Mouse (Mus musculus): ENCODE data around the gene Fkbp15. TPM values are rescaled to one million over a fixed set of nuclear protein-coding genes. Genes with fewer than 3 reads are reported as not detected.
A peak's percentile ranks its signal among the peaks of the same experiment; 100 is the strongest.

Gene Fkbp15
- polyA plus RNA-seq, 1 experiment: 32.2 TPM

DNA sequence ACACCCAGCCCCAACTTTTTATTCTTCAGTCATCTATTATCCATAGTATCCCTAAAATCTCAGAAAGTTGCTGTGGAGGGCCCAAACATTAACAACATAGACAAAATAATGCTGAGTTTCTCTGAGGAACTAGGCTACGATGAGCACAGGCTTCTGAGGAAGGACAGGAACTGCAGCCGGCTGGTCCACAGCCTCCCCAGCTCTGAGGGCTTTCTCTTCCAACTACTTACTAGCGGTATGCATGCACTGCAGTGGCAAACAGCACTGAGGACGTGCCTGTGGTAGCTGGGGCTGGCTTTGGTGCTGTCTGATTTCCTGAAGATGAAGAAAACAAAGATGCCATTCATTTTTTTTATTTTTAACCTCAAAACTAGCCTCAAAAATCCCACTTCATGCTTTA lies 14.5 kb downstream of the Fkbp15 start:
- no peak for TF ChIP-seq POLR2A (IDR thresholded peaks at IDR 0.05; ENCODE audit: low read depth, low read length)
- no peak for TF ChIP-seq CTCF (conservative IDR thresholded peaks at IDR 0.05; ENCODE audit: insufficient read depth, insufficient read length, low read depth, low read length)

GRCm38 (mm10) chr4:62344000-62344399 lies 16.3 kb downstream of the Fkbp15 start:
- 100% methylated on average over 1 of the region's 1 CpGs for WGBS
- H3K36me3 ChIP-seq (ENCODE audit: control insufficient read depth, insufficient read depth, low read length): peaks cover 11% of the 10 kb centered on the region
- peak; percentile 43 for DNase-seq
- no peaks in the 10 kb centered on the region for H3K4me1 ChIP-seq (ENCODE audit: control insufficient read depth, insufficient read depth, low read length)
- H3K4me3 ChIP-seq (ENCODE audit: insufficient read depth, low read depth, low read length): no peak overlapping the region
- TF ChIP-seq CTCF (conservative IDR thresholded peaks at IDR 0.05; ENCODE audit: insufficient read depth, insufficient read length, low read depth, low read length) (no peak), POLR2A (IDR thresholded peaks at IDR 0.05; ENCODE audit: low read depth, low read length) (no peak)
- no peaks in the 10 kb centered on the region for H3K27me3 ChIP-seq (replicated peaks; ENCODE audit: control insufficient read depth, insufficient read depth, low read length)
- no peak overlapping the region for H3K27ac ChIP-seq (ENCODE audit: insufficient read depth, low read depth, low read length)

More for the DNA sequence above, 14.5 kb downstream of the Fkbp15 start:
- H3K36me3 ChIP-seq (ENCODE audit: control insufficient read depth, insufficient read depth, low read length): peaks cover 9% of the 10 kb centered on the region
- WGBS: 66% methylated on average over 4 of the region's 4 CpGs
- H3K4me3 ChIP-seq (ENCODE audit: insufficient read depth, low read depth, low read length): no peak overlapping the region
- H3K4me1 ChIP-seq (ENCODE audit: control insufficient read depth, insufficient read depth, low read length): no peaks in the 10 kb centered on the region
- DNase-seq: no peak
- no peaks in the 10 kb centered on the region for H3K27me3 ChIP-seq (replicated peaks; ENCODE audit: control insufficient read depth, insufficient read depth, low read length)
- H3K27ac ChIP-seq (ENCODE audit: insufficient read depth, low read depth, low read length): no peak overlapping the region

DNA sequence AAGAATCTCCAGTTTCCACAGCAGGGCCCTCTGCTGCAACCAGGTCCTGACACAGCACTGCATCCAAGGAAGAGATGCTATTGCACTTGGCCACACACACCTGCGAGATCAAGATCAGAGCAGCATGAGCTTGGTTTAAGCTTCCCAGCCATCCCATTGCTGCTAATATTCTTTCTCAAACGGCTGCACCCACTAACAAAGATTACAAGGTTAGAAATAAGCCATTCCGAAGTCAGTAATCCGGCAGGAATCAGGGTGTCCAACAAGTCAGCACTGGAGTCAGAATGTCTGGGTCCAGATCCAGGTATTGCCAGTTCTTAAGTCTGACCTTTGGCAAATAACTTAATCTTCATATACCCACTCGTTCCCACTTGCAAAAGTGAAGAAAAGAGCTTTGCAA lies 21.8 kb downstream of the Fkbp15 start:
- WGBS: 90% methylated on average over 5 of the region's 5 CpGs
- Histone ChIP-seq H3K27ac (ENCODE audit: insufficient read depth, low read depth, low read length) (no peak overlapping the region), H3K36me3 (ENCODE audit: control insufficient read depth, insufficient read depth, low read length) (peaks cover 5% of the 10 kb centered on the region), H3K4me3 (ENCODE audit: insufficient read depth, low read depth, low read length) (no peak overlapping the region), H3K4me1 (ENCODE audit: control insufficient read depth, insufficient read depth, low read length) (no peaks in the 10 kb centered on the region), H3K27me3 (replicated peaks; ENCODE audit: control insufficient read depth, insufficient read depth, low read length) (no peaks in the 10 kb centered on the region)
- no peak for DNase-seq
- TF ChIP-seq CTCF (conservative IDR thresholded peaks at IDR 0.05; ENCODE audit: insufficient read depth, insufficient read length, low read depth, low read length): no peak
- TF ChIP-seq POLR2A (IDR thresholded peaks at IDR 0.05; ENCODE audit: low read depth, low read length): no peak

- Histone ChIP-seq H3K4me1 (ENCODE audit: control insufficient read depth, insufficient read depth, low read length) (no peaks in the 10 kb centered on the region), H3K27ac (ENCODE audit: insufficient read depth, low read depth, low read length) (no peak overlapping the region), H3K36me3 (ENCODE audit: control insufficient read depth, insufficient read depth, low read length) (peaks cover 11% of the 10 kb centered on the region), H3K4me3 (ENCODE audit: insufficient read depth, low read depth, low read length) (no peak overlapping the region), H3K27me3 (replicated peaks; ENCODE audit: control insufficient read depth, insufficient read depth, low read length) (no peaks in the 10 kb centered on the region)
- peak; percentile 18 for DNase-seq
- WGBS: 63% methylated on average over 5 of the region's 5 CpGs
- no peak for TF ChIP-seq POLR2A (IDR thresholded peaks at IDR 0.05; ENCODE audit: low read depth, low read length)
- TF ChIP-seq CTCF (conservative IDR thresholded peaks at IDR 0.05; ENCODE audit: insufficient read depth, insufficient read length, low read depth, low read length): peak; percentile 23; the same call in 1 of the 2 replicates
These were observed 28.4 kb downstream of the Fkbp15 start for GRCm38 (mm10) chr4:62331977-62332376.

DNA sequence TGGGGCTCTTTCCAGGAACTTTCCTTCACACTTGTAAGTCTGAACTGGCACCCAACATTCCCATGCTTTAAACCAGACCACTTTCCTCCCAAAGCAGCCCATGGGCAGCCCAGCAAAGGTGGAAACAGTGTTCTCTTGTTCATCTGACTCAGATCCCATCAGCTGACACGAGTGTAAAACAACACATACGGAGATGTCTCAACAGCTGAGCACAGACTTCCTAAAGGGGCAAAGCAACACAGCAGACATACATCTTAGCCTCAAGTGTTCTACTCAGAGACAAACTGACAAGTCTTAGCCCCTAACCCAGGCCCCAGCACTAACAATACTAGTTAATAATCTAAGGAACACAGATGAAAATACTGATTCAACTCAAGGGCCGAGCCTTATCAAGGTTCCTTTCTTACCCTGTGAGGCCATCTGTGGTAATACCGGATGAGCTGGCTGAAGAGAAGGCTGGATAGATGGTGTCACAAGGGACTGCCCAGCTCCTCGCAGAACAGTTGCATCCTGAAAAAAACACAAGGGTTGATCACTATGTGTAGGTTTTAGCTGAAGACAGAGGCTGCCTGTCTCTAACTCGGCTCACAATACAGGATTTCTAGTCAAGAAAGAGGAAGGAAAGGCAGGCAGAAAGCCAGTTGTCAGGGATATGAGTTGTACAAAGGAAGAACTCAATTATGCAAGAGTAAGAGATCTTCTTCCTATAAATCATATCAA lies 31.2 kb downstream of the Fkbp15 start:
- H3K36me3 ChIP-seq (ENCODE audit: control insufficient read depth, insufficient read depth, low read length): peaks cover 9% of the 10 kb centered on the region
- no peak overlapping the region for H3K27ac ChIP-seq (ENCODE audit: insufficient read depth, low read depth, low read length)
- no peak overlapping the region for H3K4me3 ChIP-seq (ENCODE audit: insufficient read depth, low read depth, low read length)
- no peak for TF ChIP-seq POLR2A (IDR thresholded peaks at IDR 0.05; ENCODE audit: low read depth, low read length)
- TF ChIP-seq CTCF (conservative IDR thresholded peaks at IDR 0.05; ENCODE audit: insufficient read depth, insufficient read length, low read depth, low read length): no peak
- 74% methylated on average over 6 of the region's 6 CpGs for WGBS
- H3K4me1 ChIP-seq (ENCODE audit: control insufficient read depth, insufficient read depth, low read length): no peaks in the 10 kb centered on the region
- DNase-seq: no peak
- H3K27me3 ChIP-seq (replicated peaks; ENCODE audit: control insufficient read depth, insufficient read depth, low read length): no peaks in the 10 kb centered on the region

GRCm38 (mm10) chr4:62326111-62326510 lies 34.2 kb downstream of the Fkbp15 start:
- H3K4me1 ChIP-seq (ENCODE audit: control insufficient read depth, insufficient read depth, low read length): no peaks in the 10 kb centered on the region
- peaks cover 17% of the 10 kb centered on the region for H3K36me3 ChIP-seq (ENCODE audit: control insufficient read depth, insufficient read depth, low read length)
- no peaks in the 10 kb centered on the region for H3K27me3 ChIP-seq (replicated peaks; ENCODE audit: control insufficient read depth, insufficient read depth, low read length)
- H3K27ac ChIP-seq (ENCODE audit: insufficient read depth, low read depth, low read length): no peak overlapping the region
- DNase-seq: peak; percentile 9
- H3K4me3 ChIP-seq (ENCODE audit: insufficient read depth, low read depth, low read length): no peak overlapping the region
- no peak for TF ChIP-seq CTCF (conservative IDR thresholded peaks at IDR 0.05; ENCODE audit: insufficient read depth, insufficient read length, low read depth, low read length)
- TF ChIP-seq POLR2A (IDR thresholded peaks at IDR 0.05; ENCODE audit: low read depth, low read length): no peak

- Histone ChIP-seq H3K27ac (ENCODE audit: insufficient read depth, low read depth, low read length) (no peak overlapping the region), H3K36me3 (ENCODE audit: control insufficient read depth, insufficient read depth, low read length) (peaks cover 18% of the 10 kb centered on the region), H3K4me1 (ENCODE audit: control insufficient read depth, insufficient read depth, low read length) (no peaks in the 10 kb centered on the region), H3K4me3 (ENCODE audit: insufficient read depth, low read depth, low read length) (no peak overlapping the region), H3K27me3 (replicated peaks; ENCODE audit: control insufficient read depth, insufficient read depth, low read length) (no peaks in the 10 kb centered on the region)
- no peak for TF ChIP-seq POLR2A (IDR thresholded peaks at IDR 0.05; ENCODE audit: low read depth, low read length)
- TF ChIP-seq CTCF (conservative IDR thresholded peaks at IDR 0.05; ENCODE audit: insufficient read depth, insufficient read length, low read depth, low read length): no peak
- peak; percentile 24 for DNase-seq
- WGBS: 72% methylated on average over 3 of the region's 3 CpGs
These were observed 37.7 kb downstream of the Fkbp15 start for GRCm38 (mm10) chr4:62322684-62323083.

Measured in kidney, adult 2 months (tissue).